Mouse (Mus musculus) lung, postnatal 10 days (tissue): ENCODE results near the gene Efcc1.

ENCODE experiments used
- DNase-seq: peaks from one replicate; pipeline ENCODE4 v3.0.0; 2021

Efcc1 gene

GRCm38 (mm10) chr6:87730591-87731462 lies at the start of gene Efcc1:
Gene Efcc1, plus strand, starts transcription at chr6:87730869.
- DNase-seq, result peak; percentile 81

- no peak for DNase-seq
Measured at GRCm38 (mm10) chr6:87695947-87696346, 34.7 kb upstream of the Efcc1 start.

- DNase-seq, result no peak
Measured at GRCm38 (mm10) chr6:87696544-87696943, 34.1 kb upstream of the Efcc1 start.

GRCm38 (mm10) chr6:87706246-87706645 lies 24.4 kb upstream of the Efcc1 start:
- DNase-seq, result peak; percentile 30

- DNase-seq, result no peak
Measured at GRCm38 (mm10) chr6:87712311-87712710, 18.4 kb upstream of the Efcc1 start.

GRCm38 (mm10) chr6:87714091-87714490 lies 16.6 kb upstream of the Efcc1 start:
- DNase-seq, result no peak

GRCm38 (mm10) chr6:87722631-87723030 lies 8.0 kb upstream of the Efcc1 start:
- DNase-seq, result peak; percentile 48

GRCm38 (mm10) chr6:87725267-87725912 lies 5.3 kb upstream of the Efcc1 start:
- no peak for DNase-seq

- DNase-seq, result no peak
Measured at GRCm38 (mm10) chr6:87728102-87728501, 2.6 kb upstream of the Efcc1 start.

GRCm38 (mm10) chr6:87730141-87730540 lies 528 bp upstream of the Efcc1 start:
- no peak for DNase-seq

GRCm38 (mm10) chr6:87731463-87732095 lies 910 bp downstream of the Efcc1 start:
- no peak for DNase-seq

- DNase-seq, result peak; percentile 54
Measured at GRCm38 (mm10) chr6:87732151-87733011, 1.7 kb downstream of the Efcc1 start.

- peak; percentile 79 for DNase-seq
Measured at GRCm38 (mm10) chr6:87733131-87733930, 2.7 kb downstream of the Efcc1 start.

- DNase-seq, result peak; percentile 73
Measured at GRCm38 (mm10) chr6:87734136-87734535, 3.5 kb downstream of the Efcc1 start.

GRCm38 (mm10) chr6:87736923-87737322 lies 6.3 kb downstream of the Efcc1 start:
- no peak for DNase-seq

- DNase-seq, result no peak
Measured at GRCm38 (mm10) chr6:87737921-87738626, 7.4 kb downstream of the Efcc1 start.

GRCm38 (mm10) chr6:87739898-87740297 lies 9.2 kb downstream of the Efcc1 start:
- DNase-seq, result no peak

GRCm38 (mm10) chr6:87740496-87740895 lies 9.8 kb downstream of the Efcc1 start:
- no peak for DNase-seq

- DNase-seq, result no peak
Measured at GRCm38 (mm10) chr6:87741978-87742377, 11.3 kb downstream of the Efcc1 start.

- peak; percentile 61 for DNase-seq
Measured at GRCm38 (mm10) chr6:87742804-87743203, 12.1 kb downstream of the Efcc1 start.

- no peak for DNase-seq
Measured at GRCm38 (mm10) chr6:87743281-87743680, 12.6 kb downstream of the Efcc1 start.
